Mouse (Mus musculus) midbrain, embryonic 14.5 days (tissue): Measurements from ENCODE around the gene Myh2. TPM values are rescaled to one million over a fixed set of nuclear protein-coding genes. Genes with fewer than 3 reads are reported as not detected.

ENCODE experiments used
- ATAC-seq: fragments of 200-750 bp; cut with Nextera tagmentation; 2 replicates; pipeline ENCODE4 v1.8.0; 2017; ENCODE audit warnings: moderate number of reproducible peaks, moderate library complexity; ENCODE audit not compliant: low FRiP score, low TSS enrichment
- DNase-seq: peaks from one replicate; pipeline ENCODE4 v3.0.0-alpha.2; 2015
- H3K27ac ChIP-seq: fragments of 300-500 bp; sonication (generic); replicated peaks from 2 replicates; pipeline ENCODE4 v1.5.1; 2014; ENCODE audit warnings: mild to moderate bottlenecking, low read depth, low read length, moderate library complexity
- H3K27me3 ChIP-seq: fragments of 300-500 bp; sonication (generic); 2 replicates; pipeline ENCODE4 v1.6.1; 2014; ENCODE audit warnings: low read length, control low read depth, mixed read lengths; ENCODE audit not compliant: control insufficient read depth, insufficient read depth
- H3K36me3 ChIP-seq: fragments of 300-500 bp; sonication (generic); 2 replicates; pipeline ENCODE4 v1.6.1; 2014; ENCODE audit warnings: low read length, control low read depth; ENCODE audit not compliant: control insufficient read depth, insufficient read depth
- H3K4me1 ChIP-seq: fragments of 300-500 bp; sonication (generic); 2 replicates; pipeline ENCODE4 v1.6.1; 2014; ENCODE audit warnings: mild to moderate bottlenecking, antibody characterized with exemption, low read length, control low read depth; ENCODE audit not compliant: control insufficient read depth, insufficient read depth
- H3K4me2 ChIP-seq: fragments of 300-500 bp; sonication (generic); 2 replicates; pipeline ENCODE4 v1.6.1; 2014; ENCODE audit warnings: mild to moderate bottlenecking, low read length, moderate library complexity
- H3K4me3 ChIP-seq: fragments of 300-500 bp; sonication (generic); replicated peaks from 2 replicates; pipeline ENCODE4 v1.5.1; 2014; ENCODE audit warnings: low read depth, low read length
- H3K9ac ChIP-seq: fragments of 300-500 bp; sonication (generic); replicated peaks from 2 replicates; pipeline ENCODE4 v1.6.1; 2014; ENCODE audit warnings: mild to moderate bottlenecking, low read length, moderate library complexity
- H3K9me3 ChIP-seq: fragments of 300-500 bp; sonication (generic); 2 replicates; pipeline ENCODE4 v1.6.1; 2016; ENCODE audit warnings: low read length, control low read depth, mixed read lengths; ENCODE audit not compliant: control insufficient read depth
- WGBS: fragments of 180-500 bp; shearing (Covaris S2); extraction: QIAGEN DNeasy Blood & Tissue Kit; methylation state at CpG from one replicate; pipeline ENCODE4 v1.1.7; 2014; 5-methylcytosine and 5-hydroxymethylcytosine counted together
- polyA plus RNA-seq: library from polyadenylated mRNA; unstranded; fragments of >200 nt; fragmentation: Nextera tagmentation; extraction: Ambion mirVana; gene quantifications from 2 replicates; pipeline ENCODE4 v1.2.1, GENCODE M21; 2014

Gene Myh2
- polyA plus RNA-seq, 1 experiment from 2014 or later, result 0.04 TPM

DNA sequence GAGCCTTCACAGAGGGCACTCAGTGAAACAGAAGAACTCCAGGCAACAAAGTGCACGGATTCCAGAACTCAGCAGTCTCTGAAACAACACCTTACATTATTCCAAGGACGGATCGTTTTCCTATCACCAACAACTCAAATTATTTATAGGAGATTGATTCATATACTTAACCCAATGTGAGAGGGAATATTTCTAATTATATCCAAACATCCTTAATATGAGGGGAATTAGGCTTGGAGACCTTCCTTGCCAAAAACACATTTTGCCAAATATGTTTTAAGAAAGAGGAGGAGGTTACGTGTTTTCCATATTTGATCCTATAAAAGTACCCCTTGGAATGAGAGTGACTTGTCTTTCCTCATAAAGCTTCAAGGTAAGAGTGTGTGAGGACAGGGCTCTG, 28.9 kb downstream of the Myh2 start, which contains the start of gene Myh1:
Gene Myh1, plus strand, starts transcription at position 301 of the 400 bp plus-strand sequence.
- Histone ChIP-seq H3K27ac (no peak within 1 kb of the TSS), H3K27me3 (no peaks in the 10 kb centered on the region), H3K9ac (no peak within 1 kb of the TSS), H3K4me1 (no peaks in the 10 kb centered on the region), H3K36me3 (no peaks in the 10 kb centered on the region), H3K4me2 (no peak within 1 kb of the TSS), H3K4me3 (no peak within 1 kb of the TSS), H3K9me3 (no peaks in the 10 kb centered on the region)
- ATAC-seq, result no peak
- 83% methylated on average over 4 of the region's 4 CpGs for WGBS
- no peak for DNase-seq

DNA sequence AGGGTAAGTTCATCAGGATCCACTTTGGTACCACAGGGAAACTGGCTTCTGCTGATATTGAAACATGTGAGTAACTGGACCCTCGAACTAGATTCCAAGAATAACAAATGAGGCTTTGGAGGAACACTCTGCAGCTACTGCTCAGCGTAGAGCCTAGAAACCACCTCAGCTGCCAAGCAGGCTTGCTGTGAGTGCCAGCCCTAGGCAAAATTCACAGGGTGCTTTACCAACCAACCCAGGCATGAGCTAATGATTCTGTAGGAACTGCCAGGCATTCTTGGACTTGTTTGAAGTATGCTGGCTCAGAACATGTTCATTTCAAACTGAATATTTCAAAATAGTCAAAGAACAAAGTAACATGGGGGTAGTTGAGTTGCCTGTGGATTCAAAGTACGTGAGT, 33.9 kb downstream of the Myh2 start:
- no peak overlapping the region for H3K4me2 ChIP-seq
- no peak overlapping the region for H3K9ac ChIP-seq
- no peaks in the 10 kb centered on the region for H3K9me3 ChIP-seq
- no peak overlapping the region for H3K4me3 ChIP-seq
- no peak overlapping the region for H3K27ac ChIP-seq
- H3K4me1 ChIP-seq, result no peaks in the 10 kb centered on the region
- WGBS, result 76% methylated on average over 3 of the region's 3 CpGs
- no peak for DNase-seq
- ATAC-seq, result no peak
- H3K36me3 ChIP-seq, result no peaks in the 10 kb centered on the region
- no peaks in the 10 kb centered on the region for H3K27me3 ChIP-seq

DNA sequence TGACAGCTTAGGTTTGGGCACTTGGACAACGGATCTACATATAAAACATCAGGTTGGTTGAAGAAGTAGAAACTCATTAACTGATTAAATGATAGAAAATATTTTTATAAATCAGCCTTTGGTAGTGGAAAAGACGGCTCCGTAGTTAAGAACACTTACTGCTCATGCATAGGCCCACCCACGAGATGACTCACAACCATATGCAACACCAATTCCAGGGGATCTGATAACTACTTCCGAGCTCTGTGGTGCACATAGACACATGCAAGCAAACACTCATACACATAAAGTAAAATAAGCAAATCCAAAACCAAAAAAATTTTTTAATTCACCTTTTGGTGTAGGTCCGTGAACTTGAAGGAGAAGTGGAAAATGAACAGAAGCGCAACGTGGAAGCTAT, 51.0 kb downstream of the Myh2 start:
- DNase-seq, result no peak
- Histone ChIP-seq H3K36me3 (no peaks in the 10 kb centered on the region), H3K27ac (no peak overlapping the region), H3K4me3 (no peak overlapping the region), H3K4me1 (no peaks in the 10 kb centered on the region), H3K9me3 (no peaks in the 10 kb centered on the region), H3K27me3 (no peaks in the 10 kb centered on the region), H3K9ac (no peak overlapping the region), H3K4me2 (no peak overlapping the region)
- WGBS, result 94% methylated on average over 8 of the region's 8 CpGs
- no peak for ATAC-seq

DNA sequence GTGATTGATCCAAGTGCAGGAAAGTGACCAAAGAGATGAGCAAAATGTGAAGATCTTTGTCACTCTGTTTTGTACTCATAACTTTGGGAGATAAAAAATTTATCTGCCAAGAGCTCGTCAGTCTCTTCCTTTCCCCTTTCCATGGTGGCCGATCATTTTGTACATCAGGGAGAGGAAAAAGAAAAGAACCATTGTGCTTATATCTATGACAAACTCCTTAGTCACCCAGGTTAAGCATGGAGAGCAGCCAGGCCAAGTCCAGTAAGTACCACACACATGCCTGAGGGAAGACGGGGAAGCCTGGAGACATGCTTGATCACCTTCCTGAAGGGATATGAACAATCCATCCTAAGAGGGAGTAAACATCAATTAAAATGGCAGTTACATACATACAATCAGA, 53.6 kb downstream of the Myh2 start:
- Histone ChIP-seq H3K4me3 (no peak overlapping the region), H3K27me3 (no peaks in the 10 kb centered on the region), H3K4me1 (no peaks in the 10 kb centered on the region), H3K27ac (no peak overlapping the region), H3K9ac (no peak overlapping the region), H3K4me2 (no peak overlapping the region), H3K9me3 (no peaks in the 10 kb centered on the region), H3K36me3 (no peaks in the 10 kb centered on the region)
- ATAC-seq (no peak), DNase-seq (no peak)
- WGBS, result 91% methylated on average over 3 of the region's 3 CpGs

DNA sequence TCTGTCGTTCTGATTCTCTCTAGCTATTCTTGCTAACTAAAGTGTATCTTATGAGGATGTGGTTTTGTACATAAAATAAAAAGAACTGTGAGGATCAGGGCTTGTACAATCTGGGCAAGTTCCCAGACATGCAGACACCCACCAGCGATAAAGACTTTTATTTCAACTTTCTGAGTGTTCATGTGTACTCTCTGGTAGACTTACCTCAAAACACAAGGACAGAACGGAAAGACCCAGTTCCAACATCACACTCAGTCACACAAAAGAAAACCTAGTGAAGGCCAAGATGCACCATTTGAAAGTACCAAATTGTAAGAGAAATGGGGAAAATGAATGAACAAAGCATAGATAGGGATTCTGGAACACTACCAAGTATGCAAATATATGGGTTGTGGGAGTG, 57.9 kb downstream of the Myh2 start:
- no peaks in the 10 kb centered on the region for H3K36me3 ChIP-seq
- WGBS, result 94% methylated on average over 3 of the region's 3 CpGs

DNA sequence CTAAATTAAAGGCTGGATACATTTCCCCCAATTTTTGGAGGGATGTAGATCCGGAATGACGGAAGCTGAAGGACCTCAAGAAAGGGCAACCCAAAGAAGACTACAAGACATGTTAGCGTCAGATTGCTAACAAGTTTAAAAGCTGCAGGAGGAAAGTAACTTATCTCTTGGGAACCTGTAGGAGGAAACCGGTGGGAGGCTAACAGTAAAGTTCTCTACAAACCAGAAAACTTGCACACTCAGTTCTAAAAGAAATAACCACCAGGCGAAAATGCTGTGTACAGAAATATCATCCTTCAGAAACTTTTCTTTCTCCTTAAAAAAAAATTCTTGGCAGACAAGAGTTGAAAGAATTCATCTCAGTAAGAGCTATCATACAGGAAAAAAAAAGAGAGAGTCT, 58.3 kb downstream of the Myh2 start:
- Histone ChIP-seq H3K9ac (no peak overlapping the region), H3K27me3 (no peaks in the 10 kb centered on the region), H3K4me3 (no peak overlapping the region), H3K4me2 (no peak overlapping the region), H3K4me1 (no peaks in the 10 kb centered on the region), H3K9me3 (no peaks in the 10 kb centered on the region), H3K36me3 (no peaks in the 10 kb centered on the region), H3K27ac (no peak overlapping the region)
- DNase-seq, result no peak
- 91% methylated on average over 5 of the region's 5 CpGs for WGBS
- ATAC-seq, result no peak

More for the DNA sequence above, 57.9 kb downstream of the Myh2 start:
- H3K27me3 ChIP-seq, result no peaks in the 10 kb centered on the region
- ATAC-seq, result no peak
- no peaks in the 10 kb centered on the region for H3K4me1 ChIP-seq
- H3K27ac ChIP-seq, result no peak overlapping the region
- H3K9me3 ChIP-seq, result no peaks in the 10 kb centered on the region
- no peak overlapping the region for H3K4me2 ChIP-seq
- H3K9ac ChIP-seq, result no peak overlapping the region
- no peak overlapping the region for H3K4me3 ChIP-seq
- no peak for DNase-seq

DNA sequence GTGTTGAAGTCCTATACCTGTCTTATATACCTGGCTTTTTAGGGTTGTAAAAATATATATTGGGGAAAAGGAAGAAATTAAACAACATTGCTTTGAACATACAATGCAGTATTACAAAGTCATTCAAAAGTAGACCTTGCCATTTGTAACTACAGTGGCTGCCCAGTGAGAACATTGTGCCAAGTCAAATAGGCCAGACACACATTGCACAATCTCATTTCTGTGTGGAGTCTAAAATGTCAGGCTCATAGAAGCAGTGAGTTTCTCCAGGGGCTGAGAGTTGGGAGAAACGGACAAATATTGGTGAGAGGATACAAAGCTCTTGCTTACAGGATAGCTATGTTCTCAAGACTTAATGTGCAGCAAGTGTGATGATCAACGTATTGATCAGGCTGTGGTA, 59.1 kb downstream of the Myh2 start:
- Histone ChIP-seq H3K36me3 (no peaks in the 10 kb centered on the region), H3K4me3 (no peak overlapping the region), H3K4me1 (no peaks in the 10 kb centered on the region), H3K9ac (no peak overlapping the region), H3K9me3 (no peaks in the 10 kb centered on the region), H3K4me2 (no peak overlapping the region), H3K27me3 (no peaks in the 10 kb centered on the region), H3K27ac (no peak overlapping the region)
- ATAC-seq, result no peak
- DNase-seq, result no peak
- WGBS, result 84% methylated on average over 2 of the region's 2 CpGs

DNA sequence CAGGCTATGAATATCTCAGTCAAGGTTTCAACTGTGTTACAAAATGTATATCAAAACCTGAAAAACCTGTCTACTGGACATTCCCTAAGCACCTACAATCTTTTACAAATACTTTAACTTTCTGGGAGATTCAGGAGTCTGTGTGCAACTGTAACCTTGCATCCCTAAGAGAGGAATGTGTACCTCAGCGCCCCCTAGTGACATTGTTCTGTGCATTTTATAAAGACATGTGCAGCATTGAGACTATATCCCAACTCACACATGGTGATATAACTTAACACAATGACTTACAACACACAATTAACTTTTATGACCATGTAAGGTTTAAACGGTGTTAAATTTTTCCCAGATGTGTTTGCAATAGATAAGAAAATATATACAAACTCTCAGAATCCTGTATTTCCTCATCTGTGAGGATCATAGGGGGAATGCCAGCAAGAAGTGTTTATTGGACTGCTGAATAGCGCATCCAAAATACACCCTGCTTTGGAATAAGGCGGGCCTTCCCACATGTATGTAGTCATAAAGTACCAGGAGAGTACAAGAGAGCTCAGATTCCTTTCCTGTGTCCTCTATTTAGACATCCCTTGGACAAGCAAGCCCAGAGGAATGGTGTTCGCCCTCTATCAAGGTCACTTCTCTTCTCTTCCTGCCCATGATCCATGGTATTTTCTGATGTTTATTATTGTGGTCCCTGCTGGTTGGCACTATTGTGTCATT, 65.0 kb downstream of the Myh2 start:
- no peak overlapping the region for H3K4me3 ChIP-seq
- ATAC-seq (no peak), DNase-seq (peak; percentile 72)
- 70% methylated on average over 5 of the region's 5 CpGs for WGBS
- no peaks in the 10 kb centered on the region for H3K9me3 ChIP-seq
- no peaks in the 10 kb centered on the region for H3K4me1 ChIP-seq
- H3K36me3 ChIP-seq, result no peaks in the 10 kb centered on the region
- H3K27me3 ChIP-seq, result no peaks in the 10 kb centered on the region
- H3K4me2 ChIP-seq, result no peak overlapping the region
- no peak overlapping the region for H3K9ac ChIP-seq
- H3K27ac ChIP-seq, result no peak overlapping the region

DNA sequence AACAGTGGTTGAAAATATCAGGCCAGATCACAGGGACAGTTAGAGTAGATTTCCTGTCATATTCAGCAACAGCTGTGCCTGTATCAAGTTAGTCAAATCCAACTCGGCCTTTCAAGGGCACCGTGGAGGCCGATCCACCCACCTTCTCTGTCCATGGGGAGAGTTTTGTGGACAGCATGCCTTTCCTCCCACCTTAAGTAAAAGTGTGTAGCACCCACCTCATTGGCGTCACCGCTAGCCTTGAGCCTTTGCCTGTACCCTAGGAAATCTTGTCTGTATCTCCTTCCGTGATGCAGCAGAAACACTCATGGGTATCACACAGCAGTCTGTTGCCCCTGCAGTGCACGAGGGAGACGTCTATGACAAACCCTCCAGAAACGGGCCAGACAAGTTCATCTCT, 66.0 kb downstream of the Myh2 start:
- H3K27ac ChIP-seq, result no peak overlapping the region
- no peaks in the 10 kb centered on the region for H3K4me1 ChIP-seq
- no peaks in the 10 kb centered on the region for H3K9me3 ChIP-seq
- H3K36me3 ChIP-seq, result no peaks in the 10 kb centered on the region
- H3K4me3 ChIP-seq, result no peak overlapping the region
- H3K9ac ChIP-seq, result no peak overlapping the region
- H3K27me3 ChIP-seq, result no peaks in the 10 kb centered on the region
- H3K4me2 ChIP-seq, result no peak overlapping the region
- WGBS, result 91% methylated on average over 9 of the region's 9 CpGs
- DNase-seq (no peak), ATAC-seq (no peak)
